Mouse (Mus musculus): ENCODE measurements around the gene Gm765. TPM values are rescaled to one million over a fixed set of nuclear protein-coding genes. Genes with fewer than 3 reads are reported as not detected.

Gm765 gene
- not detected in 2 replicates for polyA plus RNA-seq (2012; rRNA removed)

DNA sequence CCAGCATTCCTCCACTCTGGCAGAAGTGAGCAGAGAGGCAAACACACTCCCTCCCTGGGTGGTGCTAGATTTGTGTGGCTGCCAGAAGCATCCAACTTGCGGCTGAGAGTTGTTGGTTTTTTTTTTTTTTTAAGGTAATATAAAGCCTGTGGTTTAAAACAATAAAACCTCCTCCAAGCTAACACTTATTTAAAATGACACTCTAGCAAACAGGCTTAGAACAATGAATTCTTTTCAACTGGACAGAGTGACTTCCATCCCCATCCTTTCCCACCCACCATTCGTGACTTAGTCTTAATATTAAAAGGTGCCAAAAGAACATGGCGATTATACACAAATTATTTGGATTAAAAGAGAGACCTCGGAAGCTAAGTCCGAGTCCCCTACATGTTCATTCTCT, at the start of gene Gm765:
Gm765 (minus strand) TSS at position 101 of the 400 bp plus-strand sequence.
- Histone ChIP-seq H3K4me3 (ENCODE audit: low read depth, low read length) (no peak within 1 kb of the TSS), H3K36me3 (ENCODE audit: control insufficient read depth, insufficient read depth, low read length) (no peaks in the 10 kb centered on the region), H3K27ac (ENCODE audit: insufficient read depth, low read depth, low read length) (no peak within 1 kb of the TSS), H3K4me1 (ENCODE audit: control insufficient read depth, insufficient read depth, insufficient read length, low read length) (no peaks in the 10 kb centered on the region), H3K27me3 (ENCODE audit: control insufficient read depth, insufficient read depth, low read length) (no peaks in the 10 kb centered on the region)
- 76% methylated on average over 5 of the region's 5 CpGs for WGBS
- no peak for TF ChIP-seq CTCF (IDR thresholded peaks at IDR 0.05; ENCODE audit: extremely low read depth, insufficient read length, insufficient replicate concordance, low read depth, low read length)
- no peak for TF ChIP-seq POLR2A (IDR thresholded peaks at IDR 0.05; ENCODE audit: low read depth, low read length)

DNA sequence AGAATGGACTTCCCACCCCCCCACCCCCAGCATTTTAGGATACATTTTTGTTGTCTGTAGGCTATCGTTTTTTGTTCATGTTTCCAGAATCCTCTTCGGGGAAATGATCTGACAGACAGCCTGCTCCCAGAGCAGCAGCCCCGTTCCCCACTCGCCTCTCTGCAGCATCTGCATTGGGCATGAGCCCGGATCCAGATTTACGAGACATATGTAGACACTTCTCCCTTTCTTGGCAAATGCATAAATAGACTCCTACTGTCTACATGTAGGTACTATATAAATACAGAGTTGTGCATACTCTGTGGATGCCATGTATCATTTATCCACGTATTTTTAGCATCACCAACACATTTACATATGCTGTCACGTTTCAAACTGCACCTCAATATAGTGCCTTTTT, 42.9 kb upstream of the Gm765 start:
- WGBS, result 80% methylated on average over 8 of the region's 8 CpGs
- TF ChIP-seq CTCF (IDR thresholded peaks at IDR 0.05; ENCODE audit: extremely low read depth, insufficient read length, insufficient replicate concordance, low read depth, low read length) (no peak), POLR2A (IDR thresholded peaks at IDR 0.05; ENCODE audit: low read depth, low read length) (no peak)
- Histone ChIP-seq H3K27ac (ENCODE audit: insufficient read depth, low read depth, low read length) (no peak overlapping the region), H3K27me3 (ENCODE audit: control insufficient read depth, insufficient read depth, low read length) (no peaks in the 10 kb centered on the region), H3K36me3 (ENCODE audit: control insufficient read depth, insufficient read depth, low read length) (no peaks in the 10 kb centered on the region), H3K4me1 (ENCODE audit: control insufficient read depth, insufficient read depth, insufficient read length, low read length) (no peaks in the 10 kb centered on the region), H3K4me3 (ENCODE audit: low read depth, low read length) (no peak overlapping the region)

DNA sequence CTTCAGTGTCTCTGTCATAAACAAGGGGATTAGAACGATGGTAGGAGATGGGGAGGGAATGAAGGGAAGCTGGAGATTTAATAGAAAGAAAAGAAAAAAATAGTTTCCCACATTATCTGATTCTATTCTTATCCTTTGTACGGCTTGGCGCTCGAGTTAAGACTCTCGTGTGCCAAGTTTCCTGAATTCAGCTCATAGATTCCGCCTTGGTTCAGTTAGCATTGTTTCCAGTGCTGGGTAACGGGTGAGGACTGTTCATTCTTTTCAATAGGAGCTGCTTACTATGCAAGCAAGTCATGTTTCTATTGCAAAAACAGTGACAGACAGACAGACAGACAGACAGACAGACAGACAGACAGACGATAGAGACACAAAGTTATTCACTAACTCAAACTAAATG, 41.9 kb upstream of the Gm765 start:
- 58% methylated on average over 8 of the region's 8 CpGs for WGBS

DNA sequence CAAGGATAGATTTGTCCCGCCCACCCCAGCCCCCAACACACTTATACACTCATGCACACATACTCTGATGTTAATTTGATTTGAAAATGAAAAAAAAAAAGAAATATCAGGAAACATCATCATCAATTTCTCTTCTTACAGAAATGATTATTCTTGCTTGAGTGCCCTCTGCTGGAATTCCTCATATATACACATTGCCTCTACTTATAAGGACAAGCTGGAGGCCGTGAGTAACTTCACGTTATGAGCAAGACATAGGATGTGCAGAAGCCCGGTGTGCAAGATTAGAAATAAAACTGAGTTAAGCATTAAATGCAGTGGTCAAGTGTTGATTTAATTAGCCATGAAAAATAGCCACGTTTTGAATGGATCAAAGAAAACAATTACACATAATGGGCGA, 40.9 kb upstream of the Gm765 start:
- no peaks in the 10 kb centered on the region for H3K36me3 ChIP-seq (ENCODE audit: control insufficient read depth, insufficient read depth, low read length)
- no peak overlapping the region for H3K4me3 ChIP-seq (ENCODE audit: low read depth, low read length)
- TF ChIP-seq CTCF (IDR thresholded peaks at IDR 0.05; ENCODE audit: extremely low read depth, insufficient read length, insufficient replicate concordance, low read depth, low read length), result 0 out of 2 replicates have a peak, but pooled peaks have one; percentile 11
- no peak for TF ChIP-seq POLR2A (IDR thresholded peaks at IDR 0.05; ENCODE audit: low read depth, low read length)
- no peaks in the 10 kb centered on the region for H3K27me3 ChIP-seq (ENCODE audit: control insufficient read depth, insufficient read depth, low read length)
- no peak overlapping the region for H3K27ac ChIP-seq (ENCODE audit: insufficient read depth, low read depth, low read length)
- H3K4me1 ChIP-seq (ENCODE audit: control insufficient read depth, insufficient read depth, insufficient read length, low read length), result no peaks in the 10 kb centered on the region
- 28% methylated on average over 6 of the region's 6 CpGs for WGBS

More for the DNA sequence above, 41.9 kb upstream of the Gm765 start:
- no peak for TF ChIP-seq POLR2A (IDR thresholded peaks at IDR 0.05; ENCODE audit: low read depth, low read length)
- no peak for TF ChIP-seq CTCF (IDR thresholded peaks at IDR 0.05; ENCODE audit: extremely low read depth, insufficient read length, insufficient replicate concordance, low read depth, low read length)
- Histone ChIP-seq H3K4me3 (ENCODE audit: low read depth, low read length) (no peak overlapping the region), H3K27ac (ENCODE audit: insufficient read depth, low read depth, low read length) (no peak overlapping the region), H3K4me1 (ENCODE audit: control insufficient read depth, insufficient read depth, insufficient read length, low read length) (no peaks in the 10 kb centered on the region), H3K36me3 (ENCODE audit: control insufficient read depth, insufficient read depth, low read length) (no peaks in the 10 kb centered on the region), H3K27me3 (ENCODE audit: control insufficient read depth, insufficient read depth, low read length) (no peaks in the 10 kb centered on the region)

DNA sequence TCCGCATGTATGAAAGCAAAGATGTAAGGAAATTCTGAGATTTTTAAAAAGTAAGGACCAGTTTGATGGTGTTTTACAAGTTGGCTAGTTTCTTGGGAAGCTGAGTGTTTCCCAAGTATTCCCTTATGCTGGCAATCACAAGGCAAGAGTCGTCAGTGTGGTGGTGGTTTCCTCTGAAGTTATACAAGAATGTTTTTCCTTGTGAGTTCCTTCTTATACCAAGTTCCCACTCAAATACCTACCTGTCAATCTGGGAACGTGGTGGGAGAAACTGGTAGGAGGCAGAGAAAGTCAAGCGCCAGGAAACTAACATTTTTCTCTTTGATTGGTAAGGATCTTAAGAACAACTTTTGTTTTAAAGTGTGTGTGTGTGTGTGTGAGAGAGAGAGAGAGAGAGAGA, 23.6 kb upstream of the Gm765 start:
- no peaks in the 10 kb centered on the region for H3K27me3 ChIP-seq (ENCODE audit: control insufficient read depth, insufficient read depth, low read length)
- H3K4me1 ChIP-seq (ENCODE audit: control insufficient read depth, insufficient read depth, insufficient read length, low read length), result no peaks in the 10 kb centered on the region
- TF ChIP-seq CTCF (IDR thresholded peaks at IDR 0.05; ENCODE audit: extremely low read depth, insufficient read length, insufficient replicate concordance, low read depth, low read length), result no peak
- no peak for TF ChIP-seq POLR2A (IDR thresholded peaks at IDR 0.05; ENCODE audit: low read depth, low read length)
- WGBS, result 78% methylated on average over 4 of the region's 4 CpGs
- no peaks in the 10 kb centered on the region for H3K36me3 ChIP-seq (ENCODE audit: control insufficient read depth, insufficient read depth, low read length)
- no peak overlapping the region for H3K27ac ChIP-seq (ENCODE audit: insufficient read depth, low read depth, low read length)
- H3K4me3 ChIP-seq (ENCODE audit: low read depth, low read length), result no peak overlapping the region

DNA sequence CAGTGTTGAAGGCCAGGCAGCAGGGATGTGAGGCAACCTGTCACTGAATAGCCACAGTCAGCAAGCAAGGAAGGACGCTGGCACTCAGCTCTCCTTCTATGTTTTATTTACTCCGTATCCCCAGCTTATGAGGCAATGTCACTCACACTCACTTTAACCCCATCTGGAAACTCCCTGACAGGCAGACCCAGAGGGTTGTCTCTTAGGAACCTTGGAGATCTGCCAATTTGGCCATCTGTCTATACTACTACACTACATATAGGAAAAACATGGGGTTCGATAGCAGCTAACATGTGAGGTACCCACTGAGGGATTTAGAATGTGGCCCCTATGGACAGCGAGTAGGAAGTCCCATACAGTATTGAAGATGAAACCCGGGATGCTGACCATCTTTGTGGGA, 12.7 kb upstream of the Gm765 start:
- WGBS, result 71% methylated on average over 5 of the region's 5 CpGs
- Histone ChIP-seq H3K36me3 (ENCODE audit: control insufficient read depth, insufficient read depth, low read length) (no peaks in the 10 kb centered on the region), H3K4me1 (ENCODE audit: control insufficient read depth, insufficient read depth, insufficient read length, low read length) (no peaks in the 10 kb centered on the region), H3K27ac (ENCODE audit: insufficient read depth, low read depth, low read length) (no peak overlapping the region), H3K27me3 (ENCODE audit: control insufficient read depth, insufficient read depth, low read length) (no peaks in the 10 kb centered on the region), H3K4me3 (ENCODE audit: low read depth, low read length) (no peak overlapping the region)
- TF ChIP-seq POLR2A (IDR thresholded peaks at IDR 0.05; ENCODE audit: low read depth, low read length) (no peak), CTCF (IDR thresholded peaks at IDR 0.05; ENCODE audit: extremely low read depth, insufficient read length, insufficient replicate concordance, low read depth, low read length) (no peak)

DNA sequence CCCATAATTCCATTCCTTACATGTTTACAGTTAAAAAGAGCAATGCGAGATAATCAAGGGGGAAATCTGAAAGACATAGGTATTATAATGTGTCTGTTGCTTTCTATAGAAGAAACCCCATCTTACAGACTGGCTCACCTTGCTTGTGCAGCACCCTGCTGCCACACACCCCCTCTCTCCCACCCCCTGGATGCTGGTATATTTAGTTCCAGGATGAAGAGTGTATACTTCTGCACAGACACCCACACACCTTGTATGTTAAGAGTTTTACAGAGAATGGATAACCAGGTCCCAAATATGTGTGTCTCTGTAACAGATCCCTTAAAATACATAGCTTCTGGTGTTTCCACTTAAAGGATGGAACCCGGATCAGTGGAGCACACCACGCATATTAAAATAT, 10.7 kb upstream of the Gm765 start:
- Histone ChIP-seq H3K4me1 (ENCODE audit: control insufficient read depth, insufficient read depth, insufficient read length, low read length) (no peaks in the 10 kb centered on the region), H3K4me3 (ENCODE audit: low read depth, low read length) (no peak overlapping the region), H3K27ac (ENCODE audit: insufficient read depth, low read depth, low read length) (no peak overlapping the region), H3K27me3 (ENCODE audit: control insufficient read depth, insufficient read depth, low read length) (no peaks in the 10 kb centered on the region), H3K36me3 (ENCODE audit: control insufficient read depth, insufficient read depth, low read length) (no peaks in the 10 kb centered on the region)
- TF ChIP-seq CTCF (IDR thresholded peaks at IDR 0.05; ENCODE audit: extremely low read depth, insufficient read length, insufficient replicate concordance, low read depth, low read length) (no peak), POLR2A (IDR thresholded peaks at IDR 0.05; ENCODE audit: low read depth, low read length) (no peak)
- WGBS, result 85% methylated on average over 3 of the region's 3 CpGs

DNA sequence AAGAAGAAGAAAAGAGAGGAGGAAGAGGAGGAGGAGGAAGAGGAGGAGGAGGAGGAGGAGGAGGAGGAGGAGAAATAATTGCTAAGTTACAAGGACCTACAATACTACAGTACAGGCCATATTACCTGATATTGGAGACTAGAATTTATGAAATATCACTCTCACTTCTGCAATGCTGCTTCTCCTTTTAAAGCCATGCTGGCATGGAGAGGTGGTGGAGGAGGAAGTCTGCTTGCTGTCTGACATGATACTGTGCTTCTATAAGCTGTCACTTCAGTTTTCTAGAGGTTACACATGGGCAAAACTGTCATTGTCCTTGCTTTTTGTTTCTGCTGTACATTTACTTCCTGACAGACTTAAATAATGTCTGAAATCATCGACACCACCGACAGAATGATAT, 9.8 kb downstream of the Gm765 start:
- TF ChIP-seq POLR2A (IDR thresholded peaks at IDR 0.05; ENCODE audit: low read depth, low read length), result no peak
- TF ChIP-seq CTCF (IDR thresholded peaks at IDR 0.05; ENCODE audit: extremely low read depth, insufficient read length, insufficient replicate concordance, low read depth, low read length), result no peak
- WGBS, result 84% methylated on average over 2 of the region's 2 CpGs
- Histone ChIP-seq H3K4me1 (ENCODE audit: control insufficient read depth, insufficient read depth, insufficient read length, low read length) (no peaks in the 10 kb centered on the region), H3K27me3 (ENCODE audit: control insufficient read depth, insufficient read depth, low read length) (no peaks in the 10 kb centered on the region), H3K36me3 (ENCODE audit: control insufficient read depth, insufficient read depth, low read length) (no peaks in the 10 kb centered on the region), H3K4me3 (ENCODE audit: low read depth, low read length) (no peak overlapping the region), H3K27ac (ENCODE audit: insufficient read depth, low read depth, low read length) (no peak overlapping the region)

All from small intestine, adult 2 months (tissue).